Mouse (Mus musculus): ENCODE results near the gene Dnaja2. TPM values are rescaled to one million over a fixed set of nuclear protein-coding genes. Genes with fewer than 3 reads are reported as not detected.

Dnaja2 gene
- polyA plus RNA-seq, 1 experiment = 10.9 TPM

GRCm38 (mm10) chr8:85513283-85513682 lies 41.9 kb downstream of the Dnaja2 start:
- WGBS = 51% methylated on average over 4 of the region's 4 CpGs
- Histone ChIP-seq H3K4me1 (ENCODE audit: control insufficient read depth, insufficient read depth, low read length) (no peaks in the 10 kb centered on the region), H3K4me3 (replicated peaks; ENCODE audit: extremely low read depth, low read depth, low read length) (no peak overlapping the region)
- DNase-seq = peak; percentile 14
- TF ChIP-seq POLR2A (IDR thresholded peaks at IDR 0.05; ENCODE audit: borderline replicate concordance, extremely low read depth, low read depth, low read length) = no peak
- TF ChIP-seq CTCF (IDR thresholded peaks at IDR 0.05; ENCODE audit: insufficient read depth, low read length) = no peak

DNA sequence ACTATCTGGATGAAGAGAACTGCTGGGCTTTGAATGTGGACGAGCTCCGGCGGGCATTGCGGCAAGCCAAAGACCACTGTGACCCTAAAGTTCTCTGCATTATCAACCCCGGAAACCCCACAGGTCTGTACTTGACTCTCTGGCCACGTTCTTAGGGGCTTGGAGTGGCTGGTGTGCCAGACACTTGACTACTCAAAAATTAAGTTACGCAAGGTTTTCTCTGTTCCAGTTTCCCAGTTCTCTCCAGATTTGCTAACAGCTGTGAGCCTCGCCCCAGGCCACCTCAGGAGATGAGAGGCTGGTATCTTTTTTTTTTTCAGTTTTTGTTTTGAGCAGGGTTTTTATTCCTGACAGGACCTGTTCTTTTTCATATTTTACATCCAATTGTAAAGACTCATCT lies 42.9 kb downstream of the Dnaja2 start:
- Histone ChIP-seq H3K4me3 (replicated peaks; ENCODE audit: extremely low read depth, low read depth, low read length) (no peak overlapping the region), H3K4me1 (ENCODE audit: control insufficient read depth, insufficient read depth, low read length) (no peaks in the 10 kb centered on the region)
- WGBS = 79% methylated on average over 8 of the region's 8 CpGs
- DNase-seq = peak; percentile 15
- TF ChIP-seq CTCF (IDR thresholded peaks at IDR 0.05; ENCODE audit: insufficient read depth, low read length) = no peak
- TF ChIP-seq POLR2A (IDR thresholded peaks at IDR 0.05; ENCODE audit: borderline replicate concordance, extremely low read depth, low read depth, low read length) = no peak

- H3K4me3 ChIP-seq (replicated peaks; ENCODE audit: extremely low read depth, low read depth, low read length) = no peak overlapping the region
- H3K4me1 ChIP-seq (ENCODE audit: control insufficient read depth, insufficient read depth, low read length) = no peaks in the 10 kb centered on the region
- DNase-seq = no peak
- TF ChIP-seq CTCF (IDR thresholded peaks at IDR 0.05; ENCODE audit: insufficient read depth, low read length) = no peak
- TF ChIP-seq POLR2A (IDR thresholded peaks at IDR 0.05; ENCODE audit: borderline replicate concordance, extremely low read depth, low read depth, low read length) = no peak
- 77% methylated on average over 4 of the region's 4 CpGs for WGBS
These were observed 46.5 kb downstream of the Dnaja2 start for GRCm38 (mm10) chr8:85508661-85509060.

GRCm38 (mm10) chr8:85506620-85507019 lies 48.5 kb downstream of the Dnaja2 start:
- TF ChIP-seq POLR2A (IDR thresholded peaks at IDR 0.05; ENCODE audit: borderline replicate concordance, extremely low read depth, low read depth, low read length) = no peak
- no peak for TF ChIP-seq CTCF (IDR thresholded peaks at IDR 0.05; ENCODE audit: insufficient read depth, low read length)
- 89% methylated on average over 4 of the region's 4 CpGs for WGBS
- no peak for DNase-seq
- Histone ChIP-seq H3K4me3 (replicated peaks; ENCODE audit: extremely low read depth, low read depth, low read length) (no peak overlapping the region), H3K4me1 (ENCODE audit: control insufficient read depth, insufficient read depth, low read length) (no peaks in the 10 kb centered on the region)

GRCm38 (mm10) chr8:85504704-85505103 lies 50.4 kb downstream of the Dnaja2 start:
- H3K4me3 ChIP-seq (replicated peaks; ENCODE audit: extremely low read depth, low read depth, low read length) = no peak overlapping the region
- no peak for DNase-seq
- TF ChIP-seq POLR2A (IDR thresholded peaks at IDR 0.05; ENCODE audit: borderline replicate concordance, extremely low read depth, low read depth, low read length) (no peak), CTCF (IDR thresholded peaks at IDR 0.05; ENCODE audit: insufficient read depth, low read length) (no peak)
- no peaks in the 10 kb centered on the region for H3K4me1 ChIP-seq (ENCODE audit: control insufficient read depth, insufficient read depth, low read length)
- 92% methylated on average over 6 of the region's 6 CpGs for WGBS

DNA sequence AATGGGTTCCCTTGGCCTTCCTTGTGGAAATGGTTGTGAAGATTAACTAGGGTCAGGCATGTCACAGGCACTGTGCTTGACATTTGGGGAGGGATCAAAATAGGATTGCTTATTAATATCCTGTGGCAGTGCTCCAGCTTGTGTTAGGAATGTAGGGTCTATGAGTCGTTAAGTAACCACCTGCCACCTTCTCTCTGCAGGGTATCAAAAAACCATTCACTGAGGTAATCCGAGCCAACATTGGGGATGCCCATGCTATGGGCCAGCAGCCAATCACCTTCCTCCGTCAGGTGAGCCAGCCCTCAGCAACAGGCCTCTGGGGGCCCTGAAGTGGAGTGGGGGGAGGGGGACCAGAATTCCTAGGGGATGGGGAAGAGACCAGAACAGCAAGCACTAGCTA lies 52.1 kb downstream of the Dnaja2 start:
- TF ChIP-seq CTCF (IDR thresholded peaks at IDR 0.05; ENCODE audit: insufficient read depth, low read length) = no peak
- TF ChIP-seq POLR2A (IDR thresholded peaks at IDR 0.05; ENCODE audit: borderline replicate concordance, extremely low read depth, low read depth, low read length) = no peak
- H3K4me1 ChIP-seq (ENCODE audit: control insufficient read depth, insufficient read depth, low read length) = peaks cover 2% of the 10 kb centered on the region; the same call in 1 of the 2 replicates
- 69% methylated on average over 3 of the region's 3 CpGs for WGBS
- no peak for DNase-seq
- no peak overlapping the region for H3K4me3 ChIP-seq (replicated peaks; ENCODE audit: extremely low read depth, low read depth, low read length)

DNA sequence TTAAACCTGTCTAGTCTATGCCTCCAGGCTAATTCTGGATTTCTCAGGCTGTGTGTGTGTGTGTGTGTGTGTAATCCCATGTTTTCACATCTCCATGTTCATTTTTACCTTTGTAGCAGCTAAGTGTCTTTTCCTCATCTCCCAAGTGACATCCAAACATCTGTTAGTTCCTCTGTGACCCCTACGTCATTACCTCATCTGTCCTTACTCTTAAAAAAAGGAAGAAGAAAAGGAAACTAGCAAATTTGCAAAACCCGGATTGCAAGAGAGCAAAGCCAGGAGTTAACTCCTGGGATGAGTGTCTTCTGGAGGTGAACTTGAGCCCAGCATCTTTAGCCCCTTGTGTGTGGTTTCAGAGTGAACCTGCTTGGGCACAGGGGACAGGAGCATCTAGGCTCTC lies 52.8 kb downstream of the Dnaja2 start:
- DNase-seq = no peak

GRCm38 (mm10) chr8:85500955-85501685 lies 54.0 kb downstream of the Dnaja2 start:
- WGBS = 84% methylated on average over 11 of the region's 11 CpGs
- peaks cover 2% of the 10 kb centered on the region; the same call in 1 of the 2 replicates for H3K4me1 ChIP-seq (ENCODE audit: control insufficient read depth, insufficient read depth, low read length)
- TF ChIP-seq CTCF (IDR thresholded peaks at IDR 0.05; ENCODE audit: insufficient read depth, low read length) (no peak), POLR2A (IDR thresholded peaks at IDR 0.05; ENCODE audit: borderline replicate concordance, extremely low read depth, low read depth, low read length) (no peak)
- DNase-seq = no peak
- H3K4me3 ChIP-seq (replicated peaks; ENCODE audit: extremely low read depth, low read depth, low read length) = no peak overlapping the region

More for the DNA sequence above, 52.8 kb downstream of the Dnaja2 start:
- TF ChIP-seq CTCF (IDR thresholded peaks at IDR 0.05; ENCODE audit: insufficient read depth, low read length) (no peak), POLR2A (IDR thresholded peaks at IDR 0.05; ENCODE audit: borderline replicate concordance, extremely low read depth, low read depth, low read length) (no peak)
- peaks cover 2% of the 10 kb centered on the region; the same call in 1 of the 2 replicates for H3K4me1 ChIP-seq (ENCODE audit: control insufficient read depth, insufficient read depth, low read length)
- WGBS = 62% methylated on average over 2 of the region's 2 CpGs
- H3K4me3 ChIP-seq (replicated peaks; ENCODE audit: extremely low read depth, low read depth, low read length) = no peak overlapping the region

DNA sequence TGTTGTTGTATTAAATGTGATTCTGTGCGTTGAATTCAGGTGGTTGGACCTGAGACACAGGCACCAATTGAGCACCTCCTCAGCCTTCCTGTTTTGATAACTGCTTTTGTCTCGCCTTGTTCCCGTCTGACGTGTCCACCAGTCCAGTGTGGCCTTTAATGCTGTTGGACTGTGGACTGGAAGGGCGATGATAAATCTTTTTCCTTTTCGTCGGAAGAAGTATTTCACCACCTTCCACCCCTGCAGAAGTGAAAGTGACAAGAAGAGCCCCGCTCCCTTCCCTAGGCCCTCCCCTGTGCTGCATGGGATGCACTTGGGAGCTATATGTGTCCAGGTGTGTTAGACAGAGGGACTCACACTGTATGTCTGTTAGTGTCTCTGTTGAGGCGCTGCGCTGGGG lies 54.7 kb downstream of the Dnaja2 start:
- Histone ChIP-seq H3K4me3 (replicated peaks; ENCODE audit: extremely low read depth, low read depth, low read length) (no peak overlapping the region), H3K4me1 (ENCODE audit: control insufficient read depth, insufficient read depth, low read length) (peaks cover 2% of the 10 kb centered on the region; the same call in 1 of the 2 replicates)
- no peak for DNase-seq
- WGBS = 77% methylated on average over 10 of the region's 10 CpGs
- TF ChIP-seq CTCF (IDR thresholded peaks at IDR 0.05; ENCODE audit: insufficient read depth, low read length) = no peak
- no peak for TF ChIP-seq POLR2A (IDR thresholded peaks at IDR 0.05; ENCODE audit: borderline replicate concordance, extremely low read depth, low read depth, low read length)

- Histone ChIP-seq H3K4me3 (replicated peaks; ENCODE audit: extremely low read depth, low read depth, low read length) (no peak overlapping the region), H3K4me1 (ENCODE audit: control insufficient read depth, insufficient read depth, low read length) (peaks cover 2% of the 10 kb centered on the region; the same call in 1 of the 2 replicates)
- WGBS = 77% methylated on average over 2 of the region's 2 CpGs
- no peak for TF ChIP-seq CTCF (IDR thresholded peaks at IDR 0.05; ENCODE audit: insufficient read depth, low read length)
- TF ChIP-seq POLR2A (IDR thresholded peaks at IDR 0.05; ENCODE audit: borderline replicate concordance, extremely low read depth, low read depth, low read length) = no peak
- no peak for DNase-seq
These were observed 56.6 kb downstream of the Dnaja2 start for GRCm38 (mm10) chr8:85498577-85498976.
